Mouse (Mus musculus) liver, adult 2 months (tissue): ENCODE data around the gene Klf1.

Experiments
- CTCF ChIP-seq: fragments of 200-500 bp; IDR thresholded peaks from 2 replicates; pipeline ENCODE4 v1.5.1; 2011; ENCODE audit warnings: low read depth, low read length, control low read depth
- POLR2A ChIP-seq: fragments of 200-500 bp; IDR thresholded peaks from 2 replicates; pipeline ENCODE4 v1.6.1; 2011; ENCODE audit warnings: low read length, control low read depth; ENCODE audit not compliant: insufficient read depth; ENCODE audit errors: extremely low read depth

- TF ChIP-seq POLR2A (no peak), CTCF (no peak)
These were observed 42.0 kb downstream of the Klf1 start for GRCm38 (mm10) chr8:84943699-84944098.
